Mouse (Mus musculus) cerebellum, postnatal 25 days (tissue): ENCODE results near the gene Il27ra.
"Not testable (repeated sequence)": the region's sequence is repeated elsewhere in the genome, so short reads cannot be mapped to it uniquely, and the experiment has no call there.

Experiments
- DNase-seq, 2 experiments: peaks; one replicate each; pipeline ENCODE4 v3.0.0; 2021; ENCODE audit warnings: mixed read lengths in 2 of 2

Il27ra gene

DNA sequence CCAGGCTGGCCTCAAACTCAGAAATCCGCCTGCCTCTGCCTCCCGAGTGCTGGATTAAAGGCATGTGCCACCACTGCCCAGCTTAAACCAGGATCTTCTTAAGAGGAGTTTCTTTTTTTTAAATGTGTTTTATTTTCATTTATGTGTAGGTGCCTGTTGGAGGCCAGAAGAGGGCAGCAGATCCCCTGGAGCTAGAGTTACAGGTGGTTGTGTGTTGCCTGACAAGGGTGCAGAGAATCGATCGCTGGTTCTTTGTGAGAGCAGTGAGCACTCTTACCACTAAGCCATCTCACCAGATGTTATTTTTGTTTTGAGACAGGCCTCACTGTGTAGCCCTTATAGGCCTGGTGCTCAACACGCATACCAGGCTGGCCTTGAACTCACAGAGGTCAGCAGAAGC is 26.6 kb downstream of the Il27ra start:
- no peak for DNase-seq

DNA sequence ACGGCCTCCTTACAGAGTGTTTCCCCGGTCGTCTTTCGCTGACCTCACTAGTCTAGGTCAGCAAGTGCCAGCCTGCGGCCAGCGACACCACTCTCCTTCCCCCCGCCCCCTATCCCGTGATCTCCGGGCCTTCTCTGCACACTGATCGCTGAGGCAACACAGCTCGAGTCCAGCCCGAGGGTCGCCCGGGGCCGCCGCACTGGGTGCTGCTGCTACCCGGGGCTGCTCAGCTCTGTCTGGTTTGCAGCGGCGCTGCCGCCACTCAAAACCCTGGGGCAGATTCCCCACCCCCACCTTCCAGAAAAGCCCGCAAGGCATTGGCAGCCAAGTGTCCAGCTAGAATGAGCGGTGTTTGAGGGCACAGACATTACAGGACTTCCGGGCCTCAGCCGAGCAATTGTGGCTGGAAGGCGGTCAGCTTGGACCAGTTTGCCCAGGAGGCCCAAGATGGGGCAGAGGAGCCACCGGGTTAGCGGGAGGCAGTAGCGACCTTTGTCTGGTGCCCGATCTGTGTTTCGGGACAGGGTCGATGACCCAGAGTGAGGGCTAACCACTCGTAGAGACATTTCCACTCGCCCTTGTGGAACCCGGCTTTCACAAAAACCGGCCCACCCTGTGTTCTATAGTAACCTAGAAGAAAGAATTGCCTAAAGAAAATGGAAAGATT is 29.8 kb downstream of the Il27ra start:
- DNase-seq, result no peak

DNA sequence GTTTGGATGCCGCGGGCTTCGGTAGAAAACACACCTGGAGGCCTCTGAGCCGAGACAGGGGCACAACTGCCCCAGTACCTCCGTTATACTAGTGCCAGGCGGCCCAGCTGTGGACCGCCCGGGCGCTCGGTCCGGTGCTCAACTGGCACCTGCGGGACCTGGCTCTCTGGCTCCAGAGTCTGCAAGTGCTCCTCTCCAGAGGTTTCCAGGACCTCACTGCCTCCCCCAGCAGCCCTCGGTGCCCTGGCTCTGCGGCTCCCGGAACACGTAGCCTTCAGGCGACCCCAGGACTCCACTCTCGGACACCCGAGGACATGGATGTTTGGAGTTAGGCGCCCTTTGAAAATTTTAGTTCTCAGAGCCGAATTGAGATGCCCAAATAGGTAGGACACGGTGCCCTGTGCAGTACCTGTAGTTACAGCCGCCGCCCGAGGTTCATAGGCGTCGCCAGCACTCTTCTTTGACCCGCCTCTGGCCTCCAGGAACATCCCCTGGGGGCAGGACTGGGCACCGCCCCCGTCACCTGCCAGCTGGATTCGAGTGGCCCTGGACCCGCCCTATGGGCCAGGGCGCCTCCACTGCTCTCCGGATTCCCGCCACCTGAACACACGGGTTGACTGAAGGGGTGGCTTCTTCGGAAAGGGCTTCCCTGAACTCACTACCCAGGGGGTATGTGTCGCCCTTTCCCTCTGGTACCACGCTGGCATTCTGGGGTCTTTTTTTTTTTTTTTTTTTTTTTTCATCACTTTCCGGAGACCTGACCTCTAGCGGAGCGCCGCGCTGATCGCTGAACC is 30.5 kb downstream of the Il27ra start, which contains the start of gene 2210011C24Rik:
2210011C24Rik (minus strand) TSS at position 467 of the 794 bp plus-strand sequence.
- DNase-seq, result peak in 1 of 2 experiments; percentile 37

DNA sequence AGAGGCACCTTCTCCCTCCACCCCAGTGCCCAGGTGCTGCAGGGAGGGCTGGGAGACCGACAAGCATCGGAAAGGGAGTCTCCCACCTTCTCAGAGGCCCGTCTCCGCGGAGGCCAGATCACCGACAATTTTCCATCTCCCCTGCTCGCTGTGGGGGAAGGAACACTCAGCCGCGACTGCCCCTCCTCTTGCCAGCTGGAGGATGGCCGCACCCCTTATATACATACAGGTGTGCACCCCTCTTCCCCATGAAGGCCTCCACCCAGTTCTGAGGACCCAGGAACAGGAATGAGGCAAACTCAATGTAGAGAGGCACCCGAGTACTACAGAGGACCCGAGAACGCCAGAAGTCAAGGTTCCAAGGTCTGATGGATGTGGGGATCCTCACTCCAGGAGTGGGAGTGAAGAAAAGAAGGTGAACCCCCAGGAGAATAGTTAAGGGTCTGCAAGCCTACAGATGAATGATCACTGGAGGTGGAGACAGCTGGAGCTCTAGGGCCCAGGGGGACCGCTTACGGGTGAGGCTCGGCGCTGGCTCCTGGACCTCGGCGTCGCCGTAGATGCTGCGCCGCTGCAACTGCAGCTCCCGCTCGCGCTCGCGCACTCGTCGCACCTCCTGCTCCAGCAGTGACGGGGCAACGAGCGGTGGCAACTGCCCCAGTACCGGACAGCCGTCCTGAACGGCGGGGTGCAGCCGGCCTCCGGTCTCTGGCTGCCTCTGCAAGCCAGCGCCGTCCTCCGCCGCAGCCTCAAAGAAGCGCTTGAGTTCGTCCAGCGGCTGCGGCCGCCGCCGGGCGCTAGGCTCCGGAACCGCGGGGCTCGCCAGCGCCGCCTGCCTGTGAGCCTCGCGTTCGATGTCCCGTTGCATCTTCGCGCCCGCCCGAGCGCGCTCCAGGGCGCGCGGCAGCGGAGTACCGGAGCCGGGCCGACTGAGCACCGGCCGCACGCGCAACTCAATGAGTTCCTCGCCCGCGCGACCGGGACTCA is 31.5 kb downstream of the Il27ra start:
- DNase-seq, result peak; percentile 79 to 90

DNA sequence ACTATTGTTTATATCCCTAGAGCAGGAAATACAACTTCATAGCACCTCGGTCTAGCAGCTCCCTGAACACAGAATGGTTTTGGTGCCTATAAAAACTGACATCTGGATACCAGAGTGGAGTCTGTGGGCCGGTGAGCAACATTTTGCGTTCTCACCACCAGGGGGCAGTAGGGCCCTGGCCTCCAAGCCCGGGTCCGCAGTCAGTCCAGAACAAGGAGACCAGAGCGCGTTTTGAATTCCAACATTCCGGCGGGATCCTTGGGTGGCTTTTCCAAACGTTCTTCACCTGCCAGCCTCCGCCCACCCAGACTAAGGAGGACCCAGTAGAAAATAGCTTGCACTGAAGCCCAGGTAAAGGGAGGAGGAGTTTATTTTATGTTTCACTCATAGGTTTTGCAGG is 32.5 kb downstream of the Il27ra start:
- DNase-seq, result peak; percentile 88 to 93

DNA sequence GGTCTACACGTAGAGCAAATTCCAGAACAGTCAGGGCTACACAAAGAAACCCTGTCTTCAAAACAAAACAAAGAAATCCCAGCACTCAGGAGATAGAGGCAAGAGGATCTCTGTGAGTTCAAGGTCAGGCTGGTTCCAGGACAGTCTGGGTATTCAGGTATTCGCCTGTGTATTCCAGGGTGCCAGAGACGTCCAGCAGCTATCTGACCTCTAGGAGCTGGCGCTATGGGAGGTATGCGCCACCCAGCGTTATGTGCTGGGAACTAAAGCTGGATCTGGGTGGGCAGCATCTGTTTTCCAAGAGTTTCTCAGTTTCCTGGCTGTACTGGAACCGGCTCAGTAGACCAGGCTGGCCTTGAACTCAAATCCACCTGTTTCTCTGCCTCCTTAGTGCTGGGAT is 34.0 kb downstream of the Il27ra start:
- DNase-seq, result no peak

DNA sequence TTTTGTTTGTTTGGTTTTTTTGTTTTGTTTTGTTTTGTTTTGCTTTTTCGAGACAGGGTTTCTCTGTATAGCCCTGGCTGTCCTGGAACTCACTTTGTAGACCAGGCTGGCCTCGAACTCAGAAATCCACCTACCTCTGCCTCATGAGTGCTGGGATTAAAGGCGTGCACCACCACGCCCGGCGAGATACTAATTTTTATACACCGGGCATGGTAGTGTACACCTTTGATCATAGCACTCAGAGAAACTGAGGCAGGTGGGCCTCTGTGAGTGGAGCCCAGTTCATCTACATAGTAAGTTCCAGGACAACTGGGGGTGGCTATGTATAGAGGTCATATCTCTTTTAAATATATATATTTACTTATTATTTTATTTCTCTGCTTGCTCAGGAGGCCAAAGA is 36.9 kb downstream of the Il27ra start:
- not testable (repeated sequence) for DNase-seq

DNA sequence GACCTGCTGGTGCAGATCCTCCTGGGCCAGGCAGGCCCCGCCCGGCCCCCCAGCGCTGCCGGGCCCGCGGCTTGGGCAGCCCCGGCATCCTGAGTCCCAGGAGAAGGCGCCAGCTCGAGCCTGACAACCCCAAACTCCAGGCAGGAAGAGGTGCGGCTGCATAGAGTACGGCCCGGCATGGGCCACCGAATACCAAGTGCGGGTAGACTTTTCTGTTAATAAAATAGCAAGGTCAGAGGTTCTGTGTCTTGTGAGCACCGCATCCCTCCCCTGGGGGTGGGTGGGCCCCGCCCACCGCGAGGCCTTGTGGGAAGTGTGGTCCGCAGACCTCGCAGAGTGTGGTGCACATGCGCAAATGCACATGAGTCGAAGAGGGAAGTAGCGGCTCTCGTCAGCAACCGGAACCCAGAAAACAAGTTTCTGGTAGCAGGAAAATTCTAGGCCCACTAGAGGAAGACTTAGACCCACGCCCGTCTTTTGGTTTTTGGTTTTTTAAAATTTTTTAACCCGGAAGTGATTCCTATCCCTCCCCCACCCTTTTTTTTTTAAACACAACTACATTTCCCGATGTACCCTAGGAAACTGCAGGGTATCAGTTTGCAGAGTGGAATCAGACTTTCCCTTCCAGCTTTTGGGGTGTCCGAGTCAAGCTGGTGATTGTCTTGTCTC is 37.7 kb downstream of the Il27ra start:
- DNase-seq, result peak; percentile 94 to 96

DNA sequence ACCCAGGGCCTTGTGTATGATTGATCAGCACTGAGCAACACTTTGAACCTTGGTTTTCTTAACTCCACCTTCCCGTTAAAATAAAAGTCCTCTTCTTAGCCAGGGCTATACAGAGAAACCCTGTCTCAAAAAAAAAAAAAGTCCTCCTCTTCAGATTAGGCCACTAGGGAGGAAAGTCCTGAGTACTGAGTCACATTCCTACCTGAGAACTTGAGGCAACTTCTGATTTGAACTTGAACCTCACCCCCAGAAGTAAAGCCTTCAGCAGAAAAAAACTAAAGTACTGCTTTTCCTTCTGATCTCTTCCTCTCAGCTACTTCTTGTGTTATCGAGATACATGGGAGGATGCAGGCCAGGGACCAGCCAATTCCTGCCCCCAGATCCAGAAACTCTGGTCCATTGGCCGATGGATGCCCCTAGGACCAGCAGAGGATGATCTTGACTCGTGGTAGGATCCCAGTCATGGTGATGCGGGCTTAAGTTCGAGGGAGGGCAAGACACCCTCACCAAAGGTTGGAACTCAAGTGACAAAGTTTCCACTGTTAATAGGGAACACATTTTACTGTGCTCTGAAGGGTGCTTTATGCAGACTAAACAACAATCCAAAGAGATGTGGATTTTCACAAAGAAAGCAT is 38.7 kb downstream of the Il27ra start:
- no peak for DNase-seq

DNA sequence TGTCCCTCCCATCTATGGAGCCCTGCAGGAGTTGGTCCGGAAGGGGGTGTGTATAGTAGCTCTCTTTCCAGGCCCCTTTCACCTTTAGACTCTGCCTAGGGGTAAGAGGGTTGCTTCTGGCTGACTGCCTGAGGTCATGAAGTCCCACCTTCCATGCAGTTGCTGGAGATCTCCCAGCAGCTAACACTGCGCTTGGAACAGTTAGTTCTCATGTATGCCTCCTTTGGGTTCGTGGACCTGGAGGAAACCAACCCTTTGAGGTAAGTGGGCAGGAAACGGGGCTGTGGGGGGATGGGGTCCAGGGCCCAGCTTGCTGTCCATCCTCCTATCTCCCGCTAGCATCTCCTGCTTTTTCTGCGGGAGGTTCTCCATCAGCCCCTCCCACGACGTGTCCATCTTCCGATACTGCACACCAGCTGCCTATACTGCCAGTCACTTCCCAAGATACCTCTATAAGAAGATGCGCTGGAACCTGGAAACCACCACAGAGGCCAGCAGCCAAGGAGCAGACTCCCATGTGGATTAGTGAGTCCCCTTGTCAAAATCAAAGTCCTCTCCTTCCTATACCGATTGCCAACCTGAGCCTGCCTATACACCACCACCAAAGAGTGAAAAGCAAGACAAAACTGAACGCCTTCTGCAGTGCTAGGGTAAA is 39.3 kb downstream of the Il27ra start:
- DNase-seq, result no peak

DNA sequence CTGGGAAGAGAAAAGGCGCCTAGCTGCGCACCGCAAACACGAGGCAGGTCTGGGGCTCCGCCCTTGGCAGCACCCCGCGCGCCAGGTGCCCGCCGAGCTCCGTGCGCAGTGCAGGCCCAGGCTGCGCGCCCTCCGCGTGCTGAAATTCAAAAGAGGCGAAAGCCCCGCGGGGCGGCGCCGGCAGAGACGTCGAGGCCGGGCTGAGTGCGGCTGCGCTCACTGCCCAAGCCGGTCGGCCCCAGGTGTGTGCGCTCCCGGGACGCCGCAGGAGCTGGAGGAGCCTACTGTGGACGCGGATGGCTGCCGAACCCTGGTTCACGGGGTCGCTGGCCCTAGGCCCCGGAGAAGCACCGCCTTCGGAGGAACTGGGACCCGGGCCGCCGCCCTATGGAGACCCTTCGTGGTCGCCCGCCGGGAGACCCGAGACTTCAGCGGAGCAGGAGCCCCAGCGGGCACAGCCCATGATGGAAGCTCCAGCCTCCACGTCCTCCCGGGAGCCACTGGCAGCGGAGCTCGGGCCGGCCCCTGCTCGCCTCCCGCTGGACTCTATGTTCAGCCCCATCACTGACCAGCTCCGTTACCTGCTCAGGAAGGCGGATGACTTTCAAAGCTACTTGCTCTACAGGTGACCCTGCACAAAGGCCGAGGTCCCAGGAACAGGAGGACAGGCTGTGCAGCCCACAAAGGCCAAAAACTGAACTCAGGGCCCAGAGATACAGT is 40.9 kb downstream of the Il27ra start, which contains the start of gene 1700067K01Rik:
1700067K01Rik (plus strand) TSS at position 222 of the 720 bp plus-strand sequence.
- DNase-seq, result no peak

DNA sequence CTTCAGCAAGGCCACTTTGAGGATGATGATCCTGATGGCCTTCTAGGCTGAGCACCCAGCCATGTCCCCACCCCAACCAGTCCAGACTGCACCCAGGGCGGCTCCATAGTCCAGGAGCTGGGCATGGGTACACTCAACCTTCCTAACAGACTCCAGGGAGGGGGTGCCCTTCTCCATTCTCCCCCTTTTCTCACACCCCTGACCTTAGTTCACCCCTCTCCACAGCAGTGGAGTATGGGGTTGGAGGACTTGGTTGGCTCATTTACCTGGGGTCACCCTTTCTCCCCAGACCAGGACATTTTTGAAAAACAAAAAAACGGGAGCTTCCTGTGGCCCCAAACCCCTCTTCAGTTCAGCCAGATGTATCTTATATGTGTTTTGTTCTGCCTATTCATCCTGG is 42.6 kb downstream of the Il27ra start:
- DNase-seq, result no peak

DNA sequence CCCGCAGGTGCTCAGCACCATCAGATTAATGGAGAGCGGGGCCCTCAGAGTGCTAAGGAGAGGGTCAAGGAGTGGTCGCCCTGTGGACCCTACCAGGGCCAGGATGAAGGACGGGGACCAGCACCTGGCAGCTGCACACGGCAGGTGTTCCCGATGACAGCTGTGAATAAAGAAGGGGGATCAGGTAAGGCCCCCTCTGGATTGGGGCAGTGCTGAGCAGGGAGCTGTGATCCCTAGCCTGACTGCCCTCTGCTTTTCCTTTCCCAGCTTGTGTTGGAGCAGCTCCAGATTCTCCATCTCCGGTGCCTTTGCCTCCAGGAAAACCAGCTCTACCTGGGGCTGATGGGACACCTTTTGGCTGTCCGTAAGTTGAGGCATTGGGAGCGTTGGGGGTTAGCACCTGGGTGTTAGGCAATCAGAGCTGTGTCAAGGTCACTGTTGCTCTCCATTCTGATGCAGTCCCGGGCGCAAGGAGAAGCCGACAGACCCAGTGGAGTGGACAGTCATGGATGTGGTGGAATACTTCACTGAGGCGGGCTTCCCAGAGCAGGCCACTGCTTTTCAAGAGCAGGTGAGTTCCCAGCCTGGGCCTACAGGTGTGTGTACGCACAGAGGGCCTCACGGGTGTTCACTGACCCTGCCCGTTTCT is 43.2 kb downstream of the Il27ra start:
- peak in 1 of 2 experiments; percentile 49 for DNase-seq

DNA sequence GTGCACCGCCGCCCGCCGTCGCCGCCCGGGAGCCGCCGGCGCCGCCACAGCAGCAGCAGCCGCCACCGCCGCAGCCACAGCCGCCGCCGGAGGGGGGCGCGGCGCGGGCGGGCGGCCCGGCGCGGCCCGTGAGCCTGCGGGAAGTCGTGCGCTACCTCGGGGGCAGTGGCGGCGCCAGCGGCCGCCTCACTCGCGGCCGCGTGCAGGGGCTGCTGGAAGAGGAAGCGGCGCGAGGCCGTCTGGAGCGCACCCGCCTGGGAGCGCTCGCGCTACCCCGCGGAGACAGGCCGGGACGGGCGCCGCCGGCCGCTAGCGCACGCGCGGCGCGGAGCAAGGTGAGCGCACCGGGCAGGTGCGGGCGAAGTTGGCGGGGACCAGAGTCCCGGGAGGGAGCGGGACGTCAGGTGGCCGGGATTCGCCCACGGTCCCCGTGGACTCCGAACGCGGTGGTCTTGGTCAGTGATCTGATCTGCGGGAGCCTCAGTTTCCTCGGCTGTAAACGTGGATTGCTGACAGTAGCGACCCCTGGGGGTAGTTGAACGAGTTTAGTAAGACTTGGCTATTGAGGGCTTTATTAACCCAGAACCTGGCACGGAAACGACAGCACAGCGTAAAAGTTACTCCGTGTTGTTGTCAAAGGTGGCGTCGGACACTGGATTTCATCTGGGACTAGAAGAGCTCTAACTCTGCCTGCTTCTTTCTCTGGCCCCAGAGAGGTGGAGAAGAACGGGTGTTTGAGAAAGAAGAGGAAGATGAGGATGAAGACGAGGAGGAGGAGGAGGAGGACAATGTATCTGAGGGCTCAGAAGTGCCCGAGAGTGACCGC is 43.9 kb downstream of the Il27ra start:
- peak; percentile 68 to 69 for DNase-seq

DNA sequence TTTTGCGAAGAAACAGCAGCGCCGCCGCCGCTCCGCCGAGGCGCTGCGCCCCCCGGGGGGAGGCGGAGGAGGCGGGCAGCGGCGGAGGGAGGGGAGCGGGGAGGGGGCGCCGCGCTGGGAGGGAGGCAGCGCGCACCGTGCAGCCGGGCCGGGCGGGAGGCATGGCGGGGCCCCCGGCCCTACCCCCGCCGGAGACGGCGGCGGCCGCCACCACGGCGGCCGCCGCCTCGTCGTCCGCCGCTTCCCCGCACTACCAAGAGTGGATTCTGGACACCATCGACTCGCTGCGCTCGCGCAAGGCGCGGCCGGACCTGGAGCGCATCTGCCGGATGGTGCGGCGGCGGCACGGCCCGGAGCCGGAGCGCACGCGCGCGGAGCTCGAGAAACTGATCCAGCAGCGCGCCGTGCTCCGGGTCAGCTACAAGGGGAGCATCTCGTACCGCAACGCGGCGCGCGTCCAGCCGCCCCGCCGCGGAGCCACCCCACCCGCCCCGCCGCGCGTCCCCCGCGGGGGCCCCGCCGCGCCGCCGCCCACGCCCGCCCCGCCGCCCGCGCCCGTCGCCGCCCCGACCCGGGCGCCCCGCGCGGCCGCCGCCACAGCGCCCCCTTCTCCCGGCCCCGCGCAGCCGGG is 44.8 kb downstream of the Il27ra start, which contains the start of gene Samd1:
Samd1 (plus strand) TSS at position 162 of the 631 bp plus-strand sequence.
- peak; percentile 74 to 77 for DNase-seq

DNA sequence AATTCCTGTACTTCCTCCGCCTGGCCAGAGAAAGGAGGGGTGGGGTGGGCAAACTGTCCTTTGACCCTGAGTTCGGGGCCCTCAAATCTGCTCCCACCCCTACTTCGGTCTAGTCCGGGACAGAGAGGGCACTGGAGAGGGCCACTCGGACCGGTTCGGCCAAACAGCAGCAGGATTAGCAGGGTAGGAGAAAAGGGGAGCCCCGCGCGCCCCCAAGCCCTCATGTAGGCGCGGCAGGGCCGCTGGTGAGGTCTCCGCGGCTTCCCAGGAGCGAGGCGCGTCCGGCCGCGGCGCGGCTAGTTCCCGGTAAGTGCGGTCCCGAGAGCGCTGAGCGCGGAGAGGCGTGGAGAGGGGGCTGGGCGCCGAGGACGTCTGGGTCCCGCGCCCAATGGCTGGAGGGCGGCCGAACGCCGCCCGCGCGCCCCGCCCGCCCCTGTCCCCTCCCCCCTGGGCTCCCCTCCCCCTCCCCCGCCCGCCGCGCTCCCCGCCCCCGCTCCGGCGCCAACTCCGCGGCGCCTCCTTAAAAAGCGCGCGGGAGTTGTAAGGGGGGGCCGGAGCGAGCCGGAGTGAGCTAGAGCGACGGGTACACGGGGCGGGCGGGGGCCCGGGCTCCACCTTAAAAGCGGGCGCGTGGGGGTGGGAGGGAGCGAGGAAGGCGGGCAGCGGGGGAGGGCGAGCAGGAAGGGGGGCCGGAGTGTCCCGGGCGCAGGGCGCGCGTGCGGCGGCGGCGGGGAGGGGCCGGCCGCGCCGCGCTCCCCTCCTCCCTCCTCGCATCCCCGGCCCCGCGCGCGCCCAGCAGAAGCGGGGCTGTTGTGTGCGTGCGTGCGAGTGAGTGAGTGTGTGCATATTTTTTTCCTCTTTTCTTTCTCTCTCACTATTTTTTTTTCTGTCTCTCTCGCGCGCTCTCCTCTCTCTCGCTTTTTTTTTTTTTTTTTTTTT is 45.6 kb downstream of the Il27ra start:
- DNase-seq, result peak; percentile 84 to 94

DNA sequence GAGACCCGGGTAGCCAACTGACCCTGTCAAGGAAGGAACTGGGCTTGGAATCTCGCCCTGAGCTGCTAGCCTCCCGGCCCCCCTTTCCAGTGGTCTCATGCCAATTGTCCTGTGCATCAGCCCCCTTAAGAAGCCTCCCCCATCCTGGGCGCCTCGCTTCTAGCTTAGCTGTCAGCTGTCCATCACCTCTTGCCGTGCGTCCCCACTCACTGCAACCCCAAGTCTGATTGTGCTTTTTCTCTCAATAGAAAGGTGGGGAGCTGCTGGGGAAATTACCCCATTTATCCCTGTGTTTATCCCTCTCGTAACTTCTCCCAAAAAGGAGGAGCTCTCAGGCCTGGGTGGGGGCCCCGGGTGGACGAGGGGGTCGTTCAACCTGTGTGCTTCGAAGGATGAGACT is 46.4 kb downstream of the Il27ra start:
- peak in 1 of 2 experiments; percentile 47 for DNase-seq
